8 mouse cellular contexts compared by ENCODE assay signal in the genomic region with DNA sequence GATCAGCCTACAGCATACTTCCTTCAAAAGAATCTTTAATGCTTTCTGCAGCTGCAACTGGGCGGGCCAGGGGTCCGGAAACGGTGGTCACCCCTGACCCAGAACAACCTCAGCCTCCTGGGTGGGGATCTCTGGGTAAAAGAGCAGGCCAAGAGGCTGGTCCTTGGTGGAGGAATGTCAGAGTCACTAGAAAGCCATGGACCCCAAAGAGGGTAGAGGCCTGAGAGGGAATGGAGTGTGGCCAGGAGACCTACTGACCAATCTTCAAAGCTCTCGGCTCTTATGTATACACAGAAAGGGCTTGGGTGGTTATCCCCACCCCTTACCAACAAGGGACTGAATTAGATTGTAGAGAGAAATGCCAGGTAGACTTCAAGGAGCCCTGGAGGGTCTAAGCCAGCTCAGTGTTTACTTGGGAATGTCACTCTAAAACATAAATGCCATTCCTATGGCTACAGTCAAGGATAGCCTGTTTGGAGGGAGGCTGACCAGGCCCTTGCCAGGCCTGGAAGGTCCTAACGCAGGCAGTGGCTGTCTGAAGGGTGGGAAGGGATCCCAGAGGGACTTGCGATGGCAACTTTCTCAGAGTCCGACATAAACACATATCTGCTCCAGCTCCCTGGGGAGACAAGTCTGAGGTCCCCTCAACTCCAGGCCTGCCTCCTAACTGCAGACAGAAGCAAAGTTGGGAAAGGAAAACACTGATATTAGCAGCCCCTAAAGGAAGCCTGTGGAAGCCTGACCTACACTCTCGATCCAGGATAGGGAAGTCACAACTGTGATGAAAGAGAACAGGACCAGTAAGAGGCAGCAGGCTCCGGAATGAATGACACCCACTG.
DNase-seq lines count a peak whose midpoint lies in the region; ATAC-seq and TF ChIP-seq lines count a peak whose summit lies in the region.

No protein-coding gene starts in this region.

- H3K4me2 ChIP-seq in limb, embryonic 14.5 days (replicated peaks; ENCODE audit: low read depth, low read length, severe bottlenecking), result peak overlapping the region; percentile 23; the same call in 1 of the 2 replicates
- H3K4me2 ChIP-seq in stomach, postnatal 0 days (replicated peaks; ENCODE audit: low read depth), result no peak overlapping the region; the same call in 1 of the 2 replicates

- DNase-seq in testis, postnatal 10 days (ENCODE audit: low spot score), result no peak
- peak; percentile 67 for DNase-seq in heart, postnatal 4 days
- DNase-seq in limb, embryonic 14.5 days (ENCODE audit: low spot score), result no peak
- DNase-seq in stomach, postnatal 0 days (ENCODE audit: low spot score), result no peak
- DNase-seq in natural killer cell, adult 2 months (ENCODE audit: low spot score in 2 of 2), result no peak
- no peak for DNase-seq in cerebellum, postnatal 4 days (ENCODE audit: low spot score in 2 of 2)
- no peak for DNase-seq in gastrocnemius, postnatal 25 days

- H3K4me1 ChIP-seq in testis, adult 2 months (ENCODE audit: control insufficient read depth, insufficient read depth, low read length), result peaks cover 12% of the 10 kb centered on the region
- H3K4me1 ChIP-seq in limb, embryonic 14.5 days (ENCODE audit: control insufficient read depth, insufficient read depth, low read length), result peaks cover 77% of the 10 kb centered on the region
- peaks cover 23% of the 10 kb centered on the region for H3K4me1 ChIP-seq in stomach, postnatal 0 days (replicated peaks; ENCODE audit: control insufficient read depth, insufficient read depth)

- H3K27me3 ChIP-seq in testis, adult 2 months (ENCODE audit: control insufficient read depth, insufficient read depth, low read length), result no peaks in the 10 kb centered on the region
- no peaks in the 10 kb centered on the region for H3K27me3 ChIP-seq in limb, embryonic 14.5 days (ENCODE audit: control insufficient read depth, insufficient read depth, low read length)
- no peaks in the 10 kb centered on the region for H3K27me3 ChIP-seq in stomach, postnatal 0 days (ENCODE audit: control insufficient read depth, insufficient read depth, low read length)

- TF ChIP-seq EP300 in stomach, postnatal 0 days (optimal IDR thresholded peaks at IDR 0.05), result no peak

- H3K9me3 ChIP-seq in limb, embryonic 14.5 days (ENCODE audit: control insufficient read depth, low read length), result no peaks in the 10 kb centered on the region
- H3K9me3 ChIP-seq in stomach, postnatal 0 days (ENCODE audit: control insufficient read depth, low read length), result no peaks in the 10 kb centered on the region

- 72% methylated on average over 9 of the region's 9 CpGs for WGBS in limb, embryonic 14.5 days
- 56% methylated on average over 9 of the region's 9 CpGs for WGBS in stomach, postnatal 0 days

- ATAC-seq in limb, embryonic 14.5 days (ENCODE audit: low FRiP score, low read depth), result no peak
- ATAC-seq in stomach, postnatal 0 days (ENCODE audit: low FRiP score, low TSS enrichment), result no peak

- H3K9ac ChIP-seq in limb, embryonic 14.5 days (ENCODE audit: low read depth, low read length, severe bottlenecking), result no peak overlapping the region
- no peak overlapping the region for H3K9ac ChIP-seq in stomach, postnatal 0 days (ENCODE audit: low read length)

- no peak for TF ChIP-seq POLR2A in testis, adult 2 months (IDR thresholded peaks at IDR 0.05; ENCODE audit: control insufficient read depth, low read depth, low read length)
- TF ChIP-seq POLR2A in limb, embryonic 14.5 days (IDR thresholded peaks at IDR 0.05; ENCODE audit: borderline replicate concordance, extremely low read depth, insufficient read depth, insufficient read length), result no peak

- H3K36me3 ChIP-seq in testis, adult 2 months (ENCODE audit: control insufficient read depth, insufficient read depth, low read length), result no peaks in the 10 kb centered on the region
- H3K36me3 ChIP-seq in limb, embryonic 14.5 days (ENCODE audit: control insufficient read depth, insufficient read depth, low read length), result peaks cover 7% of the 10 kb centered on the region; the same call in 1 of the 2 replicates
- H3K36me3 ChIP-seq in stomach, postnatal 0 days (ENCODE audit: control insufficient read depth, insufficient read depth, low read length), result no peaks in the 10 kb centered on the region

- no peak overlapping the region for H3K4me3 ChIP-seq in testis, adult 2 months (ENCODE audit: control insufficient read depth, low read depth, low read length)
- H3K4me3 ChIP-seq in limb, embryonic 14.5 days (replicated peaks; ENCODE audit: low read length), result no peak overlapping the region
- H3K4me3 ChIP-seq in stomach, postnatal 0 days (ENCODE audit: low read depth, low read length), result no peak overlapping the region

- no peak for TF ChIP-seq CTCF in testis, adult 2 months (IDR thresholded peaks at IDR 0.05; ENCODE audit: control insufficient read depth, insufficient read depth, insufficient replicate concordance, low read depth, low read length)
- no peak for TF ChIP-seq CTCF in stomach, postnatal 0 days (IDR thresholded peaks at IDR 0.05; ENCODE audit: low read depth)

- peak overlapping the region; percentile 30; the same call in 1 of the 2 replicates for H3K27ac ChIP-seq in testis, adult 2 months (ENCODE audit: control insufficient read depth, insufficient read depth, low read depth, low read length)
- peak overlapping the region; percentile 76 for H3K27ac ChIP-seq in limb, embryonic 14.5 days (replicated peaks; ENCODE audit: low read depth, low read length)
- H3K27ac ChIP-seq in stomach, postnatal 0 days (replicated peaks), result peak overlapping the region; percentile 84

Comparison
In these comparisons a context has a peak if more than half of its experiments do, and no peak if none do; other contexts are left out.
1. H3K27ac ChIP-seq: peak in every context shown above with its lines; median percentile 84 in stomach, postnatal 0 days; 76 in limb, embryonic 14.5 days; 30 in testis, adult 2 months.